Mouse (Mus musculus) cortical plate, adult 2 months (tissue): Measurements from ENCODE around the gene Cpa5.

ENCODE experiments used
- CTCF ChIP-seq: fragments of 200-500 bp; IDR thresholded peaks from 2 replicates; pipeline ENCODE4 v1.5.1; 2011; ENCODE audit warnings: mild to moderate bottlenecking, control low read depth, low read length; ENCODE audit not compliant: insufficient read depth; ENCODE audit errors: extremely low read depth
- POLR2A ChIP-seq: fragments of 200-500 bp; IDR thresholded peaks from 2 replicates; pipeline ENCODE4 v1.6.1; 2011; ENCODE audit warnings: mild to moderate bottlenecking, low read length, control low read depth; ENCODE audit not compliant: insufficient read depth; ENCODE audit errors: extremely low read depth

- TF ChIP-seq CTCF (no peak), POLR2A (no peak)
Measured at GRCm38 (mm10) chr6:30579961-30580840, 30.6 kb upstream of the Cpa5 start.
